Mouse (Mus musculus) MEL-GATA-1-ER (cell line): Measurements from ENCODE around the gene Cav3.

Experiments used
- DNase-seq: peaks from one replicate; pipeline ENCODE4 v3.0.0-alpha.2; 2012; ENCODE audit warnings: low read depth; ENCODE audit errors: extremely low read depth

The Cav3 gene

GRCm38 (mm10) chr6:112459341-112459749 is at the start of gene Cav3:
Gene Cav3 (plus strand): TSS chr6:112459505.
- no peak for DNase-seq

GRCm38 (mm10) chr6:112419333-112419732 is 40.0 kb upstream of the Cav3 start:
- no peak for DNase-seq

- DNase-seq = no peak
These were observed 38.4 kb upstream of the Cav3 start for GRCm38 (mm10) chr6:112420883-112421282.

- no peak for DNase-seq
These were observed 35.4 kb upstream of the Cav3 start for GRCm38 (mm10) chr6:112423746-112424501.

- DNase-seq = no peak
These were observed 33.1 kb upstream of the Cav3 start for GRCm38 (mm10) chr6:112426018-112426732.

- DNase-seq = no peak
These were observed 13.6 kb upstream of the Cav3 start for GRCm38 (mm10) chr6:112445675-112446074.

GRCm38 (mm10) chr6:112461459-112461858 is 2.2 kb downstream of the Cav3 start:
- DNase-seq = no peak

GRCm38 (mm10) chr6:112463331-112463730 is 4.0 kb downstream of the Cav3 start:
- DNase-seq = no peak

- no peak for DNase-seq
These were observed 6.1 kb downstream of the Cav3 start for GRCm38 (mm10) chr6:112465441-112465840.

- DNase-seq = no peak
These were observed 6.7 kb downstream of the Cav3 start for GRCm38 (mm10) chr6:112466001-112466400.

- DNase-seq = no peak
These were observed 12.3 kb downstream of the Cav3 start for GRCm38 (mm10) chr6:112471644-112472043.

- no peak for DNase-seq
These were observed 20.6 kb downstream of the Cav3 start for GRCm38 (mm10) chr6:112479861-112480260.

GRCm38 (mm10) chr6:112484316-112484715 is 25.0 kb downstream of the Cav3 start:
- DNase-seq = no peak

- no peak for DNase-seq
These were observed 28.7 kb downstream of the Cav3 start for GRCm38 (mm10) chr6:112487993-112488392.

GRCm38 (mm10) chr6:112488821-112489180 is 29.5 kb downstream of the Cav3 start:
- DNase-seq = no peak

GRCm38 (mm10) chr6:112489181-112489909 is 30.0 kb downstream of the Cav3 start:
- DNase-seq = no peak

GRCm38 (mm10) chr6:112489910-112490559 is 30.7 kb downstream of the Cav3 start, which contains the start of gene Oxtr:
Gene Oxtr (minus strand): TSS chr6:112489943.
- DNase-seq = no peak

GRCm38 (mm10) chr6:112490625-112491242 is 31.4 kb downstream of the Cav3 start:
- no peak for DNase-seq

GRCm38 (mm10) chr6:112491521-112491920 is 32.2 kb downstream of the Cav3 start:
- DNase-seq = no peak

- no peak for DNase-seq
These were observed 33.4 kb downstream of the Cav3 start for GRCm38 (mm10) chr6:112492656-112493055.

- no peak for DNase-seq
These were observed 34.1 kb downstream of the Cav3 start for GRCm38 (mm10) chr6:112493371-112493770.
